Mouse (Mus musculus): ENCODE results near the gene Rrp9. TPM values are rescaled to one million over a fixed set of nuclear protein-coding genes. Genes with fewer than 3 reads are reported as not detected.

Rrp9 gene
- polyA plus RNA-seq, 1 experiment from 2014 or later = 44.0 TPM

- H3K4me1 ChIP-seq (replicated peaks) = peaks cover 35% of the 10 kb centered on the region
- H3K4me3 ChIP-seq = no peak overlapping the region
- no peak overlapping the region for H3K4me2 ChIP-seq
- H3K9me3 ChIP-seq = no peaks in the 10 kb centered on the region
- H3K36me3 ChIP-seq = no peaks in the 10 kb centered on the region
- H3K27me3 ChIP-seq = 0 out of 2 replicates have a peak, but pooled peaks cover 3% of the 10 kb centered on the region
- H3K27ac ChIP-seq = no peak overlapping the region
- ATAC-seq (ENCODE audit: low FRiP score) = no peak
- 81% methylated on average over 9 of the region's 9 CpGs for WGBS
- no peak overlapping the region for H3K9ac ChIP-seq
Observed at GRCm38 (mm10) chr9:106469776-106470175, 6.0 kb upstream of the Rrp9 start.

- Histone ChIP-seq H3K27me3 (0 out of 2 replicates have a peak, but pooled peaks cover 3% of the 10 kb centered on the region), H3K4me1 (replicated peaks) (peaks cover 26% of the 10 kb centered on the region), H3K27ac (no peak overlapping the region), H3K36me3 (no peaks in the 10 kb centered on the region), H3K4me2 (no peak overlapping the region), H3K4me3 (no peak overlapping the region), H3K9ac (0 out of 2 replicates have a peak overlapping the region, but pooled peaks have one; percentile 39), H3K9me3 (no peaks in the 10 kb centered on the region)
- WGBS = 65% methylated on average over 14 of the region's 14 CpGs
- no peak for ATAC-seq (ENCODE audit: low FRiP score)
Observed at GRCm38 (mm10) chr9:106470991-106471750, 4.6 kb upstream of the Rrp9 start.

- 0 out of 2 replicates have a peak overlapping the region, but pooled peaks have one; percentile 39 for H3K9ac ChIP-seq
- no peaks in the 10 kb centered on the region for H3K9me3 ChIP-seq
- no peak overlapping the region for H3K27ac ChIP-seq
- WGBS = 9% methylated on average over 5 of the region's 5 CpGs
- ATAC-seq (ENCODE audit: low FRiP score) = no peak
- no peak overlapping the region for H3K4me2 ChIP-seq
- H3K4me3 ChIP-seq = no peak overlapping the region
- peaks cover 31% of the 10 kb centered on the region for H3K4me1 ChIP-seq (replicated peaks)
- no peaks in the 10 kb centered on the region for H3K36me3 ChIP-seq
- 0 out of 2 replicates have a peak, but pooled peaks cover 3% of the 10 kb centered on the region for H3K27me3 ChIP-seq
Observed at GRCm38 (mm10) chr9:106471892-106472291, 3.9 kb upstream of the Rrp9 start.

GRCm38 (mm10) chr9:106472321-106472720 lies 3.4 kb upstream of the Rrp9 start:
- Histone ChIP-seq H3K4me3 (no peak overlapping the region), H3K9ac (no peak overlapping the region), H3K9me3 (no peaks in the 10 kb centered on the region), H3K27ac (no peak overlapping the region), H3K4me1 (replicated peaks) (peaks cover 31% of the 10 kb centered on the region), H3K36me3 (no peaks in the 10 kb centered on the region), H3K27me3 (0 out of 2 replicates have a peak, but pooled peaks cover 3% of the 10 kb centered on the region), H3K4me2 (no peak overlapping the region)
- no peak for ATAC-seq (ENCODE audit: low FRiP score)
- WGBS = 85% methylated on average over 4 of the region's 4 CpGs

- Histone ChIP-seq H3K36me3 (no peaks in the 10 kb centered on the region), H3K4me3 (no peak overlapping the region), H3K4me2 (no peak overlapping the region), H3K9ac (peak overlapping the region; percentile 13; the same call in 1 of the 2 replicates), H3K27me3 (0 out of 2 replicates have a peak, but pooled peaks cover 3% of the 10 kb centered on the region), H3K27ac (no peak overlapping the region), H3K4me1 (replicated peaks) (peaks cover 39% of the 10 kb centered on the region), H3K9me3 (no peaks in the 10 kb centered on the region)
- 90% methylated on average over 16 of the region's 16 CpGs for WGBS
- ATAC-seq (ENCODE audit: low FRiP score) = no peak
Observed at GRCm38 (mm10) chr9:106473081-106473752, 2.5 kb upstream of the Rrp9 start.

GRCm38 (mm10) chr9:106473753-106474105 lies 2.0 kb upstream of the Rrp9 start:
- Histone ChIP-seq H3K9me3 (no peaks in the 10 kb centered on the region), H3K36me3 (no peaks in the 10 kb centered on the region), H3K4me3 (no peak overlapping the region), H3K9ac (peak overlapping the region; percentile 13; the same call in 1 of the 2 replicates), H3K27ac (no peak overlapping the region), H3K27me3 (0 out of 2 replicates have a peak, but pooled peaks cover 3% of the 10 kb centered on the region), H3K4me1 (replicated peaks) (peaks cover 44% of the 10 kb centered on the region), H3K4me2 (no peak overlapping the region)
- WGBS = 87% methylated on average over 5 of the region's 5 CpGs
- no peak for ATAC-seq (ENCODE audit: low FRiP score)

- Histone ChIP-seq H3K27ac (no peak overlapping the region), H3K4me2 (peak overlapping the region; percentile 19; the same call in 1 of the 2 replicates), H3K9me3 (no peaks in the 10 kb centered on the region), H3K4me1 (replicated peaks) (peaks cover 46% of the 10 kb centered on the region), H3K27me3 (0 out of 2 replicates have a peak, but pooled peaks cover 3% of the 10 kb centered on the region), H3K36me3 (no peaks in the 10 kb centered on the region), H3K9ac (no peak overlapping the region; the same call in 1 of the 2 replicates), H3K4me3 (no peak overlapping the region)
- 6% methylated on average over 6 of the region's 6 CpGs for WGBS
- ATAC-seq (ENCODE audit: low FRiP score) = no peak
Observed at GRCm38 (mm10) chr9:106474456-106474855, 1.3 kb upstream of the Rrp9 start.

- Histone ChIP-seq H3K4me2 (no peak overlapping the region), H3K27me3 (0 out of 2 replicates have a peak, but pooled peaks cover 3% of the 10 kb centered on the region), H3K27ac (no peak overlapping the region), H3K4me3 (no peak overlapping the region), H3K9ac (no peak overlapping the region), H3K4me1 (replicated peaks) (peaks cover 46% of the 10 kb centered on the region), H3K9me3 (no peaks in the 10 kb centered on the region), H3K36me3 (0 out of 2 replicates have a peak, but pooled peaks cover 3% of the 10 kb centered on the region)
- no peak for ATAC-seq (ENCODE audit: low FRiP score)
- 67% methylated on average over 7 of the region's 7 CpGs for WGBS
Observed at GRCm38 (mm10) chr9:106475046-106475445, 717 bp upstream of the Rrp9 start.

- peaks cover 15% of the 10 kb centered on the region for H3K36me3 ChIP-seq
- H3K27ac ChIP-seq = peak overlapping the region; percentile 18; the same call in 1 of the 2 replicates
- H3K9ac ChIP-seq = peak overlapping the region; percentile 39
- WGBS = 40% methylated on average over 16 of the region's 16 CpGs
- H3K27me3 ChIP-seq = 0 out of 2 replicates have a peak, but pooled peaks cover 3% of the 10 kb centered on the region
- no peak overlapping the region for H3K4me3 ChIP-seq
- peaks cover 46% of the 10 kb centered on the region for H3K4me1 ChIP-seq (replicated peaks)
- peak overlapping the region; percentile 37 for H3K4me2 ChIP-seq
- no peak; the same call in 1 of the 2 replicates for ATAC-seq (ENCODE audit: low FRiP score)
- no peaks in the 10 kb centered on the region for H3K9me3 ChIP-seq
Observed at GRCm38 (mm10) chr9:106476002-106476923, 500 bp downstream of the Rrp9 start.

GRCm38 (mm10) chr9:106476924-106477484 lies 1.2 kb downstream of the Rrp9 start, which contains the start of gene Parp3:
TSS of gene Parp3 (minus strand) at chr9:106476949.
- H3K4me1 ChIP-seq (replicated peaks) = peaks cover 41% of the 10 kb centered on the region
- ATAC-seq (ENCODE audit: low FRiP score) = peak; percentile 98
- H3K9ac ChIP-seq = peak within 1 kb of the TSS; percentile 77
- peak within 1 kb of the TSS; percentile 71 for H3K4me3 ChIP-seq
- H3K27me3 ChIP-seq = 0 out of 2 replicates have a peak, but pooled peaks cover 3% of the 10 kb centered on the region
- H3K27ac ChIP-seq = peak within 1 kb of the TSS; percentile 18; the same call in 1 of the 2 replicates
- under 1% methylated on average over 41 of the region's 41 CpGs for WGBS
- peak within 1 kb of the TSS; percentile 92 for H3K4me2 ChIP-seq
- H3K9me3 ChIP-seq = no peaks in the 10 kb centered on the region
- peaks cover 23% of the 10 kb centered on the region for H3K36me3 ChIP-seq

- no peak for ATAC-seq (ENCODE audit: low FRiP score)
- Histone ChIP-seq H3K4me3 (peak overlapping the region; percentile 71), H3K9ac (peak overlapping the region; percentile 77), H3K9me3 (no peaks in the 10 kb centered on the region), H3K27me3 (0 out of 2 replicates have a peak, but pooled peaks cover 3% of the 10 kb centered on the region), H3K4me1 (replicated peaks) (peaks cover 37% of the 10 kb centered on the region), H3K27ac (no peak overlapping the region), H3K4me2 (peak overlapping the region; percentile 92), H3K36me3 (peaks cover 27% of the 10 kb centered on the region)
- WGBS = 5% methylated on average over 16 of the region's 16 CpGs
Observed at GRCm38 (mm10) chr9:106477649-106478048, 1.9 kb downstream of the Rrp9 start.

Measured in hindbrain, embryonic 13.5 days (tissue).